Mouse (Mus musculus): ENCODE data around the gene Wrap73. TPM values are rescaled to one million over a fixed set of nuclear protein-coding genes. Genes with fewer than 3 reads are reported as not detected.

Wrap73 gene
- total and polyA plus RNA-seq, 2 experiments = 9.3 to 25.3 TPM

DNA sequence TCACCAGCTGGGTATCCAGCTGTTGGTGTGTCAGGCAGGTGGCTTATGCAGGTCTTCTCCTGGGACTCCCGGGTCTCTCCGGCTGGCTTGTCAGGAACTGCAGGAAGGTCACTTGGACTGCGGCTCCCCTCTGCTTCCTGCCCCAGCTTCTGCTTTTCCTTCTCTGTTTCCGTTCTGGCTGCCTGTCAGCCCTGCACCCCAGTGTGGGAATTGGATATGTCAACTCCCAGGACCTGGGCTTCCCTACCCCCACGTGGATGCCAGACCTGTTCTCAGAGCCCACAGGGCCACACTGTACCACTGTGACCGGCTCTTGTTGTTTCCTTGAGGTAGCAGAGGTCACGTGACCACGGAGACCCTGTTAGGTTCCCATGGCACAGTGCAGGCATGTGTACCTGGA, 46.8 kb downstream of the Wrap73 start:
- H3K4me1 ChIP-seq (ENCODE audit: control insufficient read depth, insufficient read depth, low read length) = no peaks in the 10 kb centered on the region
- no peak for TF ChIP-seq CTCF (IDR thresholded peaks at IDR 0.05; ENCODE audit: low read depth, low read length)
- no peak for TF ChIP-seq POLR2A (IDR thresholded peaks at IDR 0.05; ENCODE audit: extremely low read depth, insufficient read depth, low read length)
- no peaks in the 10 kb centered on the region for H3K79me2 ChIP-seq (ENCODE audit: control insufficient read depth, insufficient read depth, low read length)
- 70% methylated on average over 8 of the region's 8 CpGs for WGBS
- H3K36me3 ChIP-seq (ENCODE audit: control insufficient read depth, insufficient read depth, low read length) = no peaks in the 10 kb centered on the region
- peak overlapping the region; percentile 28 for H3K27ac ChIP-seq (replicated peaks; ENCODE audit: insufficient read depth, low read depth, low read length)
- no peak for DNase-seq (ENCODE audit: extremely low read depth, low read depth, low spot score)
- H3K4me3 ChIP-seq (ENCODE audit: insufficient read depth, low read depth, low read length) = no peak overlapping the region
- no peaks in the 10 kb centered on the region for H3K27me3 ChIP-seq (ENCODE audit: control insufficient read depth, insufficient read depth, low read length)
- H3K9ac ChIP-seq (ENCODE audit: low read depth, low read length) = no peak overlapping the region

DNA sequence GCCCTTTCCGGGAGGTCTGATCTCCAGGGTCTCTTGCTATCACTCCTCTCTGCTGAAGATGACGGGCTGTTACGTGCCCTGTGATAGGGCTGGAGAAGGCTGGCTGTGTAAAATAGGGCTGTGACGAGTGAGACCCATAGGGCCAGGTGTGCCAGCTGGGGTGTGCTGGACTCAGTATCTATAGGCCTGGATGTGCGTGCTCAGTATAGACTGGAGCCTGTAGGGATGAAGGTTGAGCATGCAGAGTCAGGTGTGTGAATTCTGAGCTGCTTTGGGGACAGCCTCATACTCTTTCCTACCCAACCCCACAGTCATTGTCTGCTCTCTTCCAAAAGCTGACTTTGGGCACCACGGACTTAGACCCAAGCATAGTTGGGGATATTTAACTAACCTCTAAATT, 55.8 kb downstream of the Wrap73 start:
- no peak overlapping the region for H3K27ac ChIP-seq (replicated peaks; ENCODE audit: insufficient read depth, low read depth, low read length)
- TF ChIP-seq POLR2A (IDR thresholded peaks at IDR 0.05; ENCODE audit: extremely low read depth, insufficient read depth, low read length) (no peak), CTCF (IDR thresholded peaks at IDR 0.05; ENCODE audit: low read depth, low read length) (no peak)
- no peak for DNase-seq (ENCODE audit: extremely low read depth, low read depth, low spot score)
- no peaks in the 10 kb centered on the region for H3K4me1 ChIP-seq (ENCODE audit: control insufficient read depth, insufficient read depth, low read length)
- 91% methylated on average over 6 of the region's 6 CpGs for WGBS
- no peak overlapping the region for H3K9ac ChIP-seq (ENCODE audit: low read depth, low read length)
- H3K4me3 ChIP-seq (ENCODE audit: insufficient read depth, low read depth, low read length) = no peak overlapping the region
- no peaks in the 10 kb centered on the region for H3K36me3 ChIP-seq (ENCODE audit: control insufficient read depth, insufficient read depth, low read length)
- no peaks in the 10 kb centered on the region for H3K27me3 ChIP-seq (ENCODE audit: control insufficient read depth, insufficient read depth, low read length)
- no peaks in the 10 kb centered on the region for H3K79me2 ChIP-seq (ENCODE audit: control insufficient read depth, insufficient read depth, low read length)

DNA sequence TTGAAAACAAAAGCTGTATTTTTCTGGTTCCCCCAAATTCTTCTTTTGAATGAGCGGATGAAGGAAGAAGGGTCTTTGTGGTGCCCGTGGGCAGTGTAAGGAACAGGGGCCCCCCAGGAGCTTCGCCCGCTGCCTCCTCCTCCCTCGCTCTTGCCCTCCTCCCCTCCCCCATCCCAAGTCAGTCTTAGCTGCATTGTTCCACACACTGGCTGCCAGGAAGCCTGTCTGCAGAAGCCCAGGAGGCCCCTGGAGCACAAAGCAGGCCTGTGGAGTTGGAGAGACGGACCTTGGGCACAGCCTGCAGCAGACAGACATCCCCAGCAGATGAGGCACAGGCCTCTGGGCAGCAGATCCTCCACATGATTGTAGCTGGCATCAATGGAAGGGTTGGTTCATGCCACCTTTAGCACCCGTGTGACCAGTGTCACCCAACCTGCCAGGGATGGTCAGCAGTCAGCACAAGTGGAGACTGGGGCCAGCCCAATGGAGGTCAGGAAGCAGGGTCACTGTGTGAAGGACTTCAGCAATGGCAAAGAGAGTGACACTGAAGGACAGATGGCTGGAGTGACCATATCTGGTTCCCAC, 56.3 kb downstream of the Wrap73 start:
- no peaks in the 10 kb centered on the region for H3K4me1 ChIP-seq (ENCODE audit: control insufficient read depth, insufficient read depth, low read length)
- WGBS = 77% methylated on average over 7 of the region's 7 CpGs
- no peak overlapping the region for H3K27ac ChIP-seq (replicated peaks; ENCODE audit: insufficient read depth, low read depth, low read length)
- no peak overlapping the region for H3K4me3 ChIP-seq (ENCODE audit: insufficient read depth, low read depth, low read length)
- no peaks in the 10 kb centered on the region for H3K79me2 ChIP-seq (ENCODE audit: control insufficient read depth, insufficient read depth, low read length)
- TF ChIP-seq CTCF (IDR thresholded peaks at IDR 0.05; ENCODE audit: low read depth, low read length) (no peak), POLR2A (IDR thresholded peaks at IDR 0.05; ENCODE audit: extremely low read depth, insufficient read depth, low read length) (no peak)
- no peak overlapping the region for H3K9ac ChIP-seq (ENCODE audit: low read depth, low read length)
- no peaks in the 10 kb centered on the region for H3K27me3 ChIP-seq (ENCODE audit: control insufficient read depth, insufficient read depth, low read length)
- DNase-seq (ENCODE audit: extremely low read depth, low read depth, low spot score) = no peak
- H3K36me3 ChIP-seq (ENCODE audit: control insufficient read depth, insufficient read depth, low read length) = no peaks in the 10 kb centered on the region

DNA sequence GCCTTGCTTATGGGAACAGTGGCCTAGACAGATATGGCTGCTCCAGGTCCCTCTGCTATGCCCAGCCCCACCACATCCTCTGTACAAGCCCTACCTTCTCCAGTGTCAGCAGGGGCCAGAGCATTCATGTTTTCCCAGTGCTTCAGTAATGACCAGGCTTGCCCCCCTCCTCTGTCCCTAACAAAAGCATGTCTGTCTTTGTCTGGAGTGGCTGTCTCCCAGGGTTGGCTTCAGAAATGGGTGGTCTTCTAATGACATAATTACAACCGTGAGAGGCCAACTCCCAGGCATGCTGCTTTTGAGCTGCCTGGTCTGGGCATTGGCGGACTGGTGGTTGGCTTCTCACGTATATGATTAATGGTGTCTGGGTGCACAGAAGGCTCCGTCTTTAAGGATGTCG, 59.3 kb downstream of the Wrap73 start:
- H3K79me2 ChIP-seq (ENCODE audit: control insufficient read depth, insufficient read depth, low read length) = no peaks in the 10 kb centered on the region
- H3K27me3 ChIP-seq (ENCODE audit: control insufficient read depth, insufficient read depth, low read length) = no peaks in the 10 kb centered on the region
- H3K36me3 ChIP-seq (ENCODE audit: control insufficient read depth, insufficient read depth, low read length) = no peaks in the 10 kb centered on the region
- no peak for DNase-seq (ENCODE audit: extremely low read depth, low read depth, low spot score)
- no peak overlapping the region for H3K9ac ChIP-seq (ENCODE audit: low read depth, low read length)
- no peak overlapping the region for H3K4me3 ChIP-seq (ENCODE audit: insufficient read depth, low read depth, low read length)
- WGBS = 87% methylated on average over 5 of the region's 5 CpGs
- H3K4me1 ChIP-seq (ENCODE audit: control insufficient read depth, insufficient read depth, low read length) = no peaks in the 10 kb centered on the region; the same call in 1 of the 2 replicates
- H3K27ac ChIP-seq (replicated peaks; ENCODE audit: insufficient read depth, low read depth, low read length) = no peak overlapping the region
- no peak for TF ChIP-seq POLR2A (IDR thresholded peaks at IDR 0.05; ENCODE audit: extremely low read depth, insufficient read depth, low read length)
- TF ChIP-seq CTCF (IDR thresholded peaks at IDR 0.05; ENCODE audit: low read depth, low read length) = no peak

DNA sequence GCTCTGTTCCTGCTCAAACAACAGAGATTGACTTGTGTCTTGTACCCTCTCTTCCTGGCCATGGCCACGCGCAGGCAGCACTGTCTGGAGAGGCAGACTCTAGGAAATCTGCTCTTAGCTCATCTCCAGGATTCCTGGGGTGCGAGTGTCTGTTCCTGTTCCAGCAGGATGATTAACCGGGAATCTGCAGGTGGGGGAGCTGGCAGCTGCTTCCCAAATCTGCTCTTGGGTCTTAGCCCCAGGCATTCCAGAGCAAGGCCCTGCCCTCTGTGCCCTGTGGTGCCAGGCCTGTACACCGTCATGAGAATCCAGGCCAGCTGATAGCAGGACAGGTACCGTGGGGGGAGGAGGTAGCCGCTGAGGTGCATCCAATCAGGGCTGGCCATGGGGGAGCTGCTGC, 62.4 kb downstream of the Wrap73 start:
- no peaks in the 10 kb centered on the region for H3K27me3 ChIP-seq (ENCODE audit: control insufficient read depth, insufficient read depth, low read length)
- no peak overlapping the region for H3K9ac ChIP-seq (ENCODE audit: low read depth, low read length)
- H3K4me1 ChIP-seq (ENCODE audit: control insufficient read depth, insufficient read depth, low read length) = no peaks in the 10 kb centered on the region; the same call in 1 of the 2 replicates
- TF ChIP-seq CTCF (IDR thresholded peaks at IDR 0.05; ENCODE audit: low read depth, low read length) (no peak), POLR2A (IDR thresholded peaks at IDR 0.05; ENCODE audit: extremely low read depth, insufficient read depth, low read length) (no peak)
- no peak overlapping the region for H3K4me3 ChIP-seq (ENCODE audit: insufficient read depth, low read depth, low read length)
- H3K36me3 ChIP-seq (ENCODE audit: control insufficient read depth, insufficient read depth, low read length) = no peaks in the 10 kb centered on the region
- DNase-seq (ENCODE audit: extremely low read depth, low read depth, low spot score) = no peak
- H3K27ac ChIP-seq (replicated peaks; ENCODE audit: insufficient read depth, low read depth, low read length) = no peak overlapping the region
- no peaks in the 10 kb centered on the region for H3K79me2 ChIP-seq (ENCODE audit: control insufficient read depth, insufficient read depth, low read length)
- WGBS = 70% methylated on average over 7 of the region's 7 CpGs

DNA sequence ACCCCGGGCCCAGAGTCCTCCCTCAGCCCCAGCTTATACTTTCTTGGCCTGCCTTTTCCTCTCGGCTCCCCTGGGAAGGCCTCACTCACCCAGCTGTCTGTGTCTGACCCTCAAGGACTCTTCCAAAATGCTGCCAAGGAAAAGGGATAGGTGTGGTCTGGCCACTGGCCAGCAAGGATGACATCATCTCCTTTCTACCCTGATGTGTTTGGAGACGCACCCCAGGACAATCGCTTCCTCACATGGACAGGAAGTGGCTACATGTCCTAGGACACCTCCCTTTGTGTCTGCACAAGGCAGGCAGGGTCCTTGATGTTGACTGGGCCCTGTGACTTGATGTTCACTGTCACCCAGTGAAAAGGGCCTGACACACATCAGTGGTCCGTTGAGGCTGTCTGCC, 63.2 kb downstream of the Wrap73 start:
- WGBS = 60% methylated on average over 5 of the region's 5 CpGs
- no peak for DNase-seq (ENCODE audit: extremely low read depth, low read depth, low spot score)
- no peak for TF ChIP-seq CTCF (IDR thresholded peaks at IDR 0.05; ENCODE audit: low read depth, low read length)
- no peak for TF ChIP-seq POLR2A (IDR thresholded peaks at IDR 0.05; ENCODE audit: extremely low read depth, insufficient read depth, low read length)
- H3K36me3 ChIP-seq (ENCODE audit: control insufficient read depth, insufficient read depth, low read length) = no peaks in the 10 kb centered on the region
- H3K4me1 ChIP-seq (ENCODE audit: control insufficient read depth, insufficient read depth, low read length) = no peaks in the 10 kb centered on the region; the same call in 1 of the 2 replicates
- H3K9ac ChIP-seq (ENCODE audit: low read depth, low read length) = no peak overlapping the region
- H3K79me2 ChIP-seq (ENCODE audit: control insufficient read depth, insufficient read depth, low read length) = no peaks in the 10 kb centered on the region
- H3K27me3 ChIP-seq (ENCODE audit: control insufficient read depth, insufficient read depth, low read length) = no peaks in the 10 kb centered on the region
- H3K27ac ChIP-seq (replicated peaks; ENCODE audit: insufficient read depth, low read depth, low read length) = no peak overlapping the region
- no peak overlapping the region for H3K4me3 ChIP-seq (ENCODE audit: insufficient read depth, low read depth, low read length)
